Mouse (Mus musculus): ENCODE results near the gene Dnm2. TPM values are rescaled to one million over a fixed set of nuclear protein-coding genes. Genes with fewer than 3 reads are reported as not detected.

The Dnm2 gene
- polyA plus RNA-seq, 1 experiment, result 39.0 TPM

DNA sequence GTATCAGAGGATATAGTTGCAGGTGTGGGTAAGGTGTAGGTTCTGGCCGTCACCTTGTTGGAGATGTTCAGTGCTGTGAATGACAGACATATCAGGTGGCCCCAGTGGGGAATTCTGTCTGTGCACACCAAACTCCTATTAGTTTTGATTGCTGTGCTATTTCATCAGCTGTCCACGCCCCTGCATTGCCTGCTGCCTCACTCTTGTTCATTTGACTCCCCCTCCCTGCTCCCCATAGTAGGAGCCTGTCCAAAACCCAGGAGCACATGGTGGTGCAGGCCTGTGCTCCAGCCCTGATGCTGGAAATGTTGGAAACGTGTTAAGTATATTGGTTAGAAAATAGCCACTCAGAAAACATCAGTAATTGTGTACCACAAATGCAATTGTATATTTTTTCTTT is 14.7 kb downstream of the Dnm2 start:
- Histone ChIP-seq H3K4me1 (ENCODE audit: control insufficient read depth, insufficient read depth, insufficient read length, low read length) (peaks cover 28% of the 10 kb centered on the region), H3K4me3 (ENCODE audit: insufficient read depth, low read depth, low read length) (no peak overlapping the region), H3K27ac (replicated peaks; ENCODE audit: low read depth, low read length) (no peak overlapping the region)

DNA sequence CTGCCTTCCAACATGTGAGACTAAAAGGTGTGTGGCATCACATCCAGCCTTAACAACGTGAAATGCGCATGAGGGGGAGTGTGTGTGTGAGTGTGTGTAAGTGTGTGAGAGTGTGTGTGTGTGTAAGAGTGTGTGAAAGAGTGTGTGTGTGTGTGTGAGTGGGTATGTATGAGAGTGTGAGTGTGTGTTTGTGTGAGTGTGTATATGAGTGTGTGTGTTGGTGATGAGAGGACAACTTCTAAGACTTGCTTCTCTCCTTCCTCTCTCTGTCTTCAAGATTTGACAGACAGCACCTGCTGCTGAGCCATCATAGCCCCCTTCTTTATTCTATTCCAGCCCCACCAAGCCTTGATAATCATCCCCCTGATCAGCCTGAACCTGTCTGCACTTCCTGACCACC is 15.2 kb downstream of the Dnm2 start:
- H3K4me1 ChIP-seq (ENCODE audit: control insufficient read depth, insufficient read depth, insufficient read length, low read length), result peaks cover 32% of the 10 kb centered on the region
- H3K4me3 ChIP-seq (ENCODE audit: insufficient read depth, low read depth, low read length), result no peak overlapping the region
- H3K27ac ChIP-seq (replicated peaks; ENCODE audit: low read depth, low read length), result no peak overlapping the region

DNA sequence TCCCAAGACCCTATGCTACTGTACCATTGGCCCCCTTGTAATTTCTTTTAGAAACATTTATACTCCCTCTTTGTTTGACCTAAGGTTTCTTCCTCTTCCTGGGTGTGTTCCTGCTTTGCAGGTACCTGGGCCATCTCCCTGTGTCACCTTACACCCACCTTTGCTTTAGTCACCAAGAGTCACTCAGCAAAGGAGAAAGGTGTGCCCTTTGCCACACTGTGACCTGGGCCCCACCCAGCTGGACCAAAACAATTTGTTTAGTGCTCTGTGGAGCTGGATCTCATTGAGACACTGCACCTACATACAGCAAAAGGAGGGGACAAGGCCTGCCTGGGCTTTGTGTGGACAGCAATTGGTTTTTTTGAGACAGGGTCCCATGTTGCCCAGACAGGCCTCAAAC is 15.7 kb downstream of the Dnm2 start:
- peaks cover 31% of the 10 kb centered on the region for H3K4me1 ChIP-seq (ENCODE audit: control insufficient read depth, insufficient read depth, insufficient read length, low read length)
- no peak overlapping the region for H3K27ac ChIP-seq (replicated peaks; ENCODE audit: low read depth, low read length)
- H3K4me3 ChIP-seq (ENCODE audit: insufficient read depth, low read depth, low read length), result no peak overlapping the region

DNA sequence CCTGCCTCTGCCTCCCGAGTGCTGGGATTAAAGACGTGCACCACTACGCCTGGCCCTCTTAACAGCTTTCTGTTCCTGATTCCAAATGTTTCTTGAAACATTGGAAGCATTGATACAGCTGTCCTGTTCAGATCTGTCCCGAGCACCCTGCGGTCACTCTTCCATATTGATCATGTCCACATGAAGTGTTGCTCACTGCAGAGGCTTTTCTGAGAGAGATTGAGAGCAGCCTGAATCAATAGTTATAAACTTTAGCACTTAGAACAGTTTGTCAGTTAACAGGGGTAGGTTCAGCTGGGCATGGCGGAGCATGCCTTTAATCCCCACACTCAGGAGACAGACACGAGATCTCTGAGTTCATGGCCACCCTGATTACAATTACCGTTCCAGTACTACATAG is 19.1 kb downstream of the Dnm2 start:
- no peak overlapping the region for H3K27ac ChIP-seq (replicated peaks; ENCODE audit: low read depth, low read length)
- H3K4me3 ChIP-seq (ENCODE audit: insufficient read depth, low read depth, low read length), result no peak overlapping the region
- peaks cover 33% of the 10 kb centered on the region for H3K4me1 ChIP-seq (ENCODE audit: control insufficient read depth, insufficient read depth, insufficient read length, low read length)

DNA sequence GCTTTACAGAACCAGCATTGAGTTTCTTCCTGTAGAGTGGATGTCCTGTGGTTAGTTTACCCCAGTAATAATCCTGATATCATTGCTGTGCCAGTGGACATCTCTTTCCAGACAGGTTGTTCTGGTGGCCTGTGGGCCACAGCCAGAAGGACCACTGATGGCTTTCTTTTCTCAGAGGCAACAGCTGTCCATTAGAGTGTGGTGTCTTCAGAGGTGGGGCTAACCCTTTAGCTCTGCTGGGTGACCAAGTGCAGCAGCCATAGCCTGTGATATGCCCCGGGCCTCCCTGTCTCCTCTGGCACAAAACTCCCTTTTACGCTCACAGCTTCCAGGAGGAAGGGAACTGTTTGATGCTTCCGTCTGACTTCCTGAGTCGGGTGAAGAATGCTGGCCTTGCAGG is 19.9 kb downstream of the Dnm2 start:
- Histone ChIP-seq H3K4me3 (ENCODE audit: insufficient read depth, low read depth, low read length) (no peak overlapping the region), H3K4me1 (ENCODE audit: control insufficient read depth, insufficient read depth, insufficient read length, low read length) (peaks cover 29% of the 10 kb centered on the region), H3K27ac (replicated peaks; ENCODE audit: low read depth, low read length) (no peak overlapping the region)

DNA sequence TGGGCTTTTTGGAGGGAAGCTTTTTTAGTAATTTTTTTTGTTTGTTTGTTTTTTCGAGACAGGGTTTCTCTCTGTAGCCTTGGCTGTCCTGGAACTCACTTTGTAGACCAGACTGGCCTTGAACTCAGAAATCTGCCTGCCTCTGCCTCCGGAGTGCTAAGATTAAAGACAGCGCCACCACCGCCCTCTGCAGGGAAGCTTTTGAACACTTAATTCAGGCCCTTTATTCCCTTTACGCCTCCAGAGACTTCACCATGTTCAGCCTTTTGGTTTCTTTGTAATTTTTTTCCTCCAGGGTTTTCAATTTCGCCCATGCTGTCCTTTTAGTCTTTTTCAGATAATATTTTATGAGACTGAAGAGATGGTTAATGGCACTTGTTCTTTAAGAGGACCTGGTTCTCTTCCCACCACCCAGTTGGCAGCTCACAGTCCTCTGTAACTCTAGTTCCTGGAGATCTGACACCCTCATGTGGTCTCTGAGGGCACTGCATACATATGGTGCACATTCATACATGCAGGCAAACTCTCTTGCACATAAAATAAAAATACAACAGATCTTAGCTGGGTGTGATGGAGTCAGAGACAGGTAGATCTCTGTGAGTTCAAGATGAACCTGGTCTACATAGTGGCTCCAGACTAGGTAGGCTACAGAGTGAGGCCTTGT is 20.5 kb downstream of the Dnm2 start:
- H3K27ac ChIP-seq (replicated peaks; ENCODE audit: low read depth, low read length), result no peak overlapping the region
- H3K4me3 ChIP-seq (ENCODE audit: insufficient read depth, low read depth, low read length), result no peak overlapping the region
- H3K4me1 ChIP-seq (ENCODE audit: control insufficient read depth, insufficient read depth, insufficient read length, low read length), result peaks cover 35% of the 10 kb centered on the region

DNA sequence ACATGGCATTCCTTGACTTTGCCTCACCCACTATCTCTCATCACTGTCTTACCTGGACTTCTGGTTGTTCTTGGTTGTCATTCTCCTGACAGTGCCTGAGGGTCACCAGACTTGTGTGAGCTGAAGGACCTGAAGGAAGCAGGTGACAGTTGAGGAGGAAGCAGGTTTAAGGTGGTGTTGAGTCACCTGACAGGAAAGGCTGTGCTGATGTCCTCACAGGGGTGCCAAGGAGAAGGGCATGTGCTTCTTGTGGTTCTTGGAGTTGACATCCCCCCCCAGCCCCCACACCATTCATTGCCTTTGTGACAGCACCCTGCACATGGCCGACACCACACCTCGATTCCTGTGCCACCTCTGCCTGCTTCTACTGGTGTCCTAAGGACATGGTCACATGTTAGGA is 23.1 kb downstream of the Dnm2 start:
- Histone ChIP-seq H3K27ac (replicated peaks; ENCODE audit: low read depth, low read length) (no peak overlapping the region), H3K4me3 (ENCODE audit: insufficient read depth, low read depth, low read length) (no peak overlapping the region), H3K4me1 (ENCODE audit: control insufficient read depth, insufficient read depth, insufficient read length, low read length) (peaks cover 49% of the 10 kb centered on the region)

DNA sequence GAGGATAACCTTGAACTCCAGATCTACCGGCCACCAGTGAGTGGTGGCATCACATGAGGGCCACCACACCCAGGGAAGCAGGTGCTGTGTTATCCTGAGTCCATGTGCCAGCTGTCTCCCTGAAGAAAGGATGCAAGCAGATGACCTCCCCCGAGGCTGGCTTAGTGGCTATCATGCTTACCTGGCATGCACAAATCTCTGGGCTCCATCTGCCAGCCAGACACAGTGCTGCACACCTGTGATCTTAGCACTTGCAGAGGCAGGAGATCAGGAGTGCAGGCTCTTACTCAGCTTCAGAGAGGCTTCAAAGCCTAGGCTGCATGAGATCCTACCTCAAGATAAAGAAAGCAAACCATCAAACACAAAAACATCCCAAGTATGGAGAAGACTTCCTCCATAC is 25.0 kb downstream of the Dnm2 start:
- Histone ChIP-seq H3K27ac (replicated peaks; ENCODE audit: low read depth, low read length) (peak overlapping the region; percentile 32), H3K4me3 (ENCODE audit: insufficient read depth, low read depth, low read length) (no peak overlapping the region), H3K4me1 (ENCODE audit: control insufficient read depth, insufficient read depth, insufficient read length, low read length) (peaks cover 49% of the 10 kb centered on the region)

DNA sequence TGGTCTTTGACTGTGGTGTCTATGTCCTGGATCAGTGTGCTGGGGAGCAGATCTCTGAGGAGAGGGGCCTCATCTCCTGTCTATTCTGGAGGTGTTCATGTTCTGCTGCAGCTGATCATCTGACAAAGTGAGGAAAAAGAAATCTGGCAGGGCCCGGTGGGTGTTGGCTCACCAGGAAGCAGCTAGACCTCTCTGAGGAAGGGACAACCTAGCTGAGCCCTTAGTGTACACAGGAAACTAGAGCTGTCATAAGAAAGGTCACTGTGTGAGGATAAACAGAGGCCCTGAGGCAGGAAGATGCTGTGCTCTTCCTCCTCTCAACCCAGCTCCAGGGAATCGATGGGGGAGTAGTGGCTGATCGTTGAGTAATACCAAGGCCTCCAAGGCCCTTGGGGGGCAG is 25.6 kb downstream of the Dnm2 start:
- no peak overlapping the region for H3K4me3 ChIP-seq (ENCODE audit: insufficient read depth, low read depth, low read length)
- peaks cover 53% of the 10 kb centered on the region for H3K4me1 ChIP-seq (ENCODE audit: control insufficient read depth, insufficient read depth, insufficient read length, low read length)
- H3K27ac ChIP-seq (replicated peaks; ENCODE audit: low read depth, low read length), result peak overlapping the region; percentile 32

DNA sequence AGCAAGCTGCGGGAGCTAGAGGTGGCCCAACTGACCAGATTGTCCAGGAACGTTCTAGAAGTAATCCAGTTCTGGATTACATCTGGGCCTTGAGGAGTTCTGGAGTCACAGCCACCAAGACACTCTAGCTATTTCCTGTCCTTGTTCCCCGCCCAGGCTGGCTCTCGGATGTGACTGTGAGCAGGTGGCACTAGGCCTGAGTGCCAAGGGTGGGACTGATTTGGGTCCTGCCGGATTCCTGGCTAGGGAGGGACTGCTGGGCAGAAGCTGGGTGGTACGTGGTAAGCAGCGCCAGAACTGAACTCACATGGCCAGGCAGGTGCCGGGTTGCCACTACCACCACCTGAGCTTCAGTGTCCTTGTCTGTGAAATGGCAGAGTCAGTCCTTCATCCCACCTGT is 26.7 kb downstream of the Dnm2 start:
- Histone ChIP-seq H3K4me1 (ENCODE audit: control insufficient read depth, insufficient read depth, insufficient read length, low read length) (peaks cover 55% of the 10 kb centered on the region), H3K27ac (replicated peaks; ENCODE audit: low read depth, low read length) (peak overlapping the region; percentile 53), H3K4me3 (ENCODE audit: insufficient read depth, low read depth, low read length) (no peak overlapping the region)

DNA sequence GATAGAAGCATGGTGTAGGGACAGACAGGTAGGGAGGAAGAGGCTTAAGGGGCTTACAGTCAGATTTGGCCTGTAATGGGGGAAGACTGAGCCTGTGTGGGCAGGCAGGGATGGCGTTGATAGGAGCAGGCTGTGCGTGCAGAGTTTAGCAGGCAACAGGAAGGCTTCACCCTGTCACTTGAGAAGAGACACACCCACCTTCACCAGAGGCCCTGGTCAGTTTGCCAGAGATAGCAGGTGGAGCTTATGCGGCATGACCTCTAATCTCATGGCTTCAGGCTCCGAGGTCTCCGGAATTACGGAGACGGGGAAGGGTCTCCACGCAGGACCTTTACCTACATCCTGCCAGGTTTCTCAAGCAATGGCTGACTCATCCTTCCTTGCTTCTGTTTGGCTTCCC is 27.2 kb downstream of the Dnm2 start:
- H3K4me1 ChIP-seq (ENCODE audit: control insufficient read depth, insufficient read depth, insufficient read length, low read length), result peaks cover 59% of the 10 kb centered on the region
- H3K4me3 ChIP-seq (ENCODE audit: insufficient read depth, low read depth, low read length), result no peak overlapping the region
- H3K27ac ChIP-seq (replicated peaks; ENCODE audit: low read depth, low read length), result peak overlapping the region; percentile 53

DNA sequence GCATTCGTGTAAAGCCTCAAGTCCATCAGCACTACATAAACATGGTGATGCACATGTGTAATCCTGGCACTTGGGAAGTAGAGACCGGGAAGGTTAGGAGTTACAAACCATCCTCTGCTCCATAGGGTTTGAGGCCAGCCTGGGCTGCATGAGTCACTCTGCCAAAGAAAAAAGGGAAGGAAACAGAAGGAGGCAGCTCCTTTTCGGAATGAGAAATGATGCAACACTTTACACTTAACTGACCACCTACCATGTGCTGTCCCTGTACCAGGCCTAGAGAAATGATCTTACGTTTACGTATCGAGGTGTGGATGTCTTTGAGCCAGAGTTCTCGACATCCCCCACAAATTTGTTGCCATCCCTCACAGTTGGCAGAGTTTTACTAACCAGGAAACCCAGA is 28.3 kb downstream of the Dnm2 start:
- H3K4me3 ChIP-seq (ENCODE audit: insufficient read depth, low read depth, low read length), result no peak overlapping the region
- H3K4me1 ChIP-seq (ENCODE audit: control insufficient read depth, insufficient read depth, insufficient read length, low read length), result peaks cover 56% of the 10 kb centered on the region
- 0 out of 2 replicates have a peak overlapping the region, but pooled peaks have one; percentile 26 for H3K27ac ChIP-seq (replicated peaks; ENCODE audit: low read depth, low read length)

DNA sequence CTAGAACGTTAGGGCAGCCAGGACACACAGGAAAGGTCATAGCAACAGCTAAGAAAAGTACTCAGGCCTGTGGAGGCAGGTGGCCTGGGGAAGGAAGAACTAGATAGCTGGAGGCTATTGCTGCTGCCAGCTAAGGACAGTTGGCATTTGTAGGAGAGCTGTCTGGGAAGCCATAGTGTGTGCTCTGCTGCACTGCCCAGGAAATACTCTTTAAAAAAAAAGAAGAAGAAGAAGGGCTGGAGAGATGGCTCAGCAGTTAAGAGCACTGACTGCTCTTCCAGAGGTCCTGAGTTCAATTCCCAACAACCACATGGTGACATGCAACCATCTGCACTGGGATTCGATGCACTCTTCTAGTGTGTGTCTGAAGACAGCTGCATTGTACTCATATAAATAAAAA is 28.8 kb downstream of the Dnm2 start:
- Histone ChIP-seq H3K4me1 (ENCODE audit: control insufficient read depth, insufficient read depth, insufficient read length, low read length) (peaks cover 52% of the 10 kb centered on the region), H3K27ac (replicated peaks; ENCODE audit: low read depth, low read length) (0 out of 2 replicates have a peak overlapping the region, but pooled peaks have one; percentile 15), H3K4me3 (ENCODE audit: insufficient read depth, low read depth, low read length) (no peak overlapping the region)

DNA sequence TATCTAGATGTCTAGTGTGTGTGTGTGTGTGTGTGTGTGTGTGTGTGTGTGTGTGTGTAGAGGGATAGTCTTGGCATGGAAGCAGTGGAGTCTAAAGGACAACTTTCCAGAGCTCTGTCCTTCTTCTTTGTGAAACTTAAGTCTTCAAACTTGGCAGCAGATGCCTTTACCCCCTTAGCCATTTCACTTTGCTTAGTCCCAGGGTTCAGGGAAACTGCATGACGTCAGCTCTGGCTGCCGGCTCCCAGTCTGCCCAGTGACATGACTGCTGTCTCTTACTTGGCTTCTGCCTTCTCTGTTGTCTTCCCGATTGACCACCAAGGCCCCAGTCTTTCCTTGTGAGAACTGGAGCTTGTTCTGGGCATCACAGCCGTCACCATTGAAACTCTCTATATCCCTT is 29.8 kb downstream of the Dnm2 start:
- Histone ChIP-seq H3K4me1 (ENCODE audit: control insufficient read depth, insufficient read depth, insufficient read length, low read length) (peaks cover 47% of the 10 kb centered on the region), H3K27ac (replicated peaks; ENCODE audit: low read depth, low read length) (no peak overlapping the region), H3K4me3 (ENCODE audit: insufficient read depth, low read depth, low read length) (no peak overlapping the region)

DNA sequence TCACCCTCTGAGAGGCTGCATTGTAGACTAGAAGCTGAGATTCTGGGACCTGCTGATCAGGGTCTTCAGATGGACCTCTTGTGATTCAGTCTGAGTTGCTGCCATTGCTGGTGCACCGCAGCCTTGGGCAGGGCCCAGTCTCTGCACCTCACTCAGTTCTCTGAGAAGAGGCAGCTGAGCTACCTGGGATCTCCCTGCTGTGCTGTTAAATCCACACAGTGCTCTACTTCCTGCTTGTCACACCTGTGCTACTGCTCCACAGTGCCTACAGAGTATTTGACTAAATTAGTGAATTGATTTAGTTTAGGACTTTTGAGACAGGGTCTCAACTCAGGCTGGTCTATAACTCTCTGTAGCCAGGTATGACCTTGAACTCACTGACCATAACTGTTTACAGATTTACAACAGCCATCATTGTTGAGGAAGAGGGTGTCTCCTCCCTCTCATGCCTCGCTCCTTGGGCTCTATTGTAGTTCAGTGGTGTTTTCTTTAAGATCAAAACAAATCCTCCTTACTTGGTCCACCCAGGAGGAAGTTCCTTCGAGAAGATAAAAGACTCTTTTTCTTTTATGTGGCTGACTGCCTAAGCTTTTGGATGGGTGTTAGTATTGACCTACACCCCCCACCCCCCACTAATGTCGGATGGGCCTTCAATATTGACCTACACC is 30.5 kb downstream of the Dnm2 start:
- no peak overlapping the region for H3K27ac ChIP-seq (replicated peaks; ENCODE audit: low read depth, low read length)
- peaks cover 40% of the 10 kb centered on the region for H3K4me1 ChIP-seq (ENCODE audit: control insufficient read depth, insufficient read depth, insufficient read length, low read length)
- H3K4me3 ChIP-seq (ENCODE audit: insufficient read depth, low read depth, low read length), result no peak overlapping the region

DNA sequence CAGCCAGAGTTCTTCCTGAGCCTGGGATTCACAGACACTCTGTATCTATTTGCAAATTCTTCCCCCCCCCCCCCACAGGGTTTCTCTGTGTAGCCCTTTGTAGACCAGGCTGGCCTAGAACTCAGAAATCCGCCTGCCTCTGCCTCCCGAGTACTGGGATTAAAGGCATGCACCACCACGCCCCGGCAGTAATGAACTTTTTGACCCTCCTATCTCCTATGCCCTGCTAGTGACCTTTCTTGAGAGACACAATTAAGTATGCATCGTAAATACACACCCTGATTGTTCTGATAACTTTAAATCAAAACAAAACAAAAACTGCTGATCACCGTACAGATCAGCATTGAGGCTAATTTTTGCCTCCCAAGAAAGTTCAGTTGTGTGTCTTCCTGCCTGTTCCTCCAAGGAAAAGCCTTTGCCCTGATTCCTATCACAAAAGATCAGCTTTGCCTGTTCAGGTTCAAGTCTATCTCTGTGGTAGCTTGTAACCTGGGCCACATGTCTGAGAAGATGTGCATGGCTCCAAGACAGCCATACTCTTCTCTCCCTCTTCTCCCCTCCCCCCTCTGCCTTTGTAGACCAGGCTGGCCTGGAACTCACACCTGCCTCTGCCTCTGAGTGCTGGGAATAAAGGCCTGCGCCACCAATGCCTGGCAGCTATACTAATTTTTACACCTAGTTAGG is 31.7 kb downstream of the Dnm2 start:
- Histone ChIP-seq H3K4me3 (ENCODE audit: insufficient read depth, low read depth, low read length) (no peak overlapping the region), H3K27ac (replicated peaks; ENCODE audit: low read depth, low read length) (no peak overlapping the region), H3K4me1 (ENCODE audit: control insufficient read depth, insufficient read depth, insufficient read length, low read length) (peaks cover 36% of the 10 kb centered on the region)

All from brown adipose tissue, adult 24 weeks (tissue).